Mouse (Mus musculus): ENCODE measurements around the gene Mcur1. TPM values are rescaled to one million over a fixed set of nuclear protein-coding genes. Genes with fewer than 3 reads are reported as not detected.

Mcur1 gene
- total RNA-seq, 2 experiments from 2014 or later, result 45.7 to 47.5 TPM

DNA sequence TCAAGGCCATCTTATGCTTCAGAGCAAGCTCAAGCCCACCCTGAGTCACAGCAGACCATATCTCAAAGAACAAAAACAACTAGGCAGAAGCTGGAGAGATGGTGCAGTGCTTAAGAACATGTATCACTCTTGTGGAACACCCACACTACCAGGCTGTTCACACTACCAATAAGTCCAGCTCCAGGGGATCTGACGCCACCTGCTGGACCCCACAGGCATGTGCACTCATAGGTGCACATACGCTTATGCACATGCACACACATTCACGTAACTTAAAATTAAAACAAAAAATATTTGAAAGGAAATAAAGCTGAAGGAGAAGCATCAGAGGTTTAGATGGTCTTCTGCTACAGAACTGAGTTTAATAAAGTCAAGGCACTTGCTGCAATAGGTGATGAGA, 62.2 kb downstream of the Mcur1 start:
- no peak for DNase-seq
- intact Hi-C loops (cut with DNase I), result no loop called here

DNA sequence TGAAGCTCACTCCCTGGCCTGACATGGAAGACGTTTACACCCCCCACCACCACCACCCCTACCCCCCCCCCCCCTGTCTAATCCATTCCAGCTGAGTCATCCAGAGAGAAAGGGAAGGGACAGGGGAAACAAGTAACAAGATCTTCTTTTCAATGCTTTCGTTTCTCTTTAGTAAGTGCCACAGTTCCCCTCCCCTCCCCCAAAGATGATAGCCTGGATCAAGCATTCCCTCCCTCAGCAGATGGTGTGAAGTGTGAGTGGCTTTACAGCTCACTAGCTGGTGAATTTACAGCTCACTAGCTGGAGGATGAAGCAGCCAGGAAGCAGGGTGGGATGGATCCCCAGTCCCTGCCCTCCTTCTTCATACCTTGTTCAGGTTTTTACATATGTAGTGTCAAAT, 63.3 kb downstream of the Mcur1 start:
- intact Hi-C loops (cut with DNase I), result no loop called here
- no peak for DNase-seq

DNA sequence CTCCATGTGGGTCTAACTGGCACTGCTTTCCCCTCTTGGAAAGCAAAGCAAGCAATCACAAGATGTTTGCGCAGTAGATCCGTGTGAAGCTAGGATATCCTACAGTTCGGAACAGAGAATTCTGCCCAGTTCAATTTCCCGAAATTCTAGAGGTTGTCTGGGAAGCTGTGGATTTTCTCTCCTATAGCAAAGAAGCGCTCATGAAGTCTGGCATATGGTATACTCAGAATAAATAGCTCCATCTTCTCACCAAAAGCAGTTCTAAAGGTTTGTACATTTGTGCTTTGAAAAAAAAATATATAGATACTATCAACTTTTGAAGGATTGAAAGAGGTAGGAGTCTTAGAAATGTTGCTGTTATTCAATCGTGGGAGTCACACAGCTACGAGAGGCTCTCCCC, 64.3 kb downstream of the Mcur1 start:
- DNase-seq, result no peak
- intact Hi-C loops (cut with DNase I), result no loop called here

DNA sequence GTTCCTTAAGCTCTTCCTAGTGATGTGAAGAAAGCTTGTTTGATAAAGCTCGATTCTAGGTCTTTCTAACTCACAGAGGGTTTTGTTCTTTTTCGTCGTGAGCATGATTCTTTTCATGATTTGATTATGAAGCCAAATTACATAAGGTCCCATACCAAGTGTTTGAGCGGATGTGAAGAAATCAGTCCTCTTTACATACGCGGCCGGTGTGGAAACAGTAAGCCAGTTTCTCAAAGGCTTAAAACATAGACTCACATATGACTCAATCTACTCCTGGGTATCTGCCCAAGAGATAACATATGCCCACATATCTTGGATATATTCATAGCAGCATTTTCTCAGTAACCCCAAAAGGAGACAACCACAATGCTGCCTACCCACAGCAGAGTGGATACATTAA, 66.3 kb downstream of the Mcur1 start:
- no peak for DNase-seq
- intact Hi-C loops (cut with DNase I), result no loop called here

DNA sequence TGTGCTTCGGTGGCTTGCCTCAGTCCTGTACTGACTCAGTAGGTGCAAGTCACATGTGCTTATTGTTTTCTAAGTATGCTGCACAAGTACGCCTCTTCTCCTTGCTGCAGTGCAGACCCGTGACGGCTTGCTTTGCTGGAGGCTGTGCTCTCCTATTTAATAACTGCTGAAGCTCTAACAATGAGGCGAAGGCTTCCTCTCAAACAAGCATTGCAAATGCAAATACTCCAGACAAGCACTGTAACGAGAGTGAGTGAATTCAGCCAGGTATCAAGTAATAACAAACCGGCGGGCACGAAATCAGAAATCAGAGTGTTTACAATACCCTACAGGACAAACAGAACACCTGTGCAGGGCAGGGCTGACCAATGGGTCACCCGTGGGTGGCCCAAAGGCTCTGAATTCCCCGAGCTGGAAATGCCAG, 66.9 kb downstream of the Mcur1 start:
- intact Hi-C loops (cut with DNase I), result no loop called here
- DNase-seq, result no peak

Other genes starting within 250 kb of the Mcur1 start
- 10 to 100 TPM; 44.0 to 49.4 TPM for gene Sirt5, start 194.7 kb downstream of the Mcur1 start, total RNA-seq (2021)
- gene Nol7, start 161.8 kb downstream of the Mcur1 start, total RNA-seq (2021), result 10 to 100 TPM; 86.7 to 90.4 TPM
- 10 to 100 TPM; 45.7 to 45.9 TPM for gene Ranbp9, start 78.9 kb downstream of the Mcur1 start, total RNA-seq (2021)
- gene Rnf182, start 55.5 kb upstream of the Mcur1 start, total RNA-seq (2021), result under 1 TPM; 0.10 to 0.22 TPM
- gene Cd83, start 224.6 kb upstream of the Mcur1 start, total RNA-seq (2021), result 1 to 10 TPM; 3.2 to 5.3 TPM

Data from heart, postnatal 14 days (tissue).